Mouse (Mus musculus): ENCODE measurements around the gene Agr3. TPM values are rescaled to one million over a fixed set of nuclear protein-coding genes. Genes with fewer than 3 reads are reported as not detected.

The Agr3 gene
- not detected for total RNA-seq (2021)
- long read RNA-seq, experiment 1, result 0 reads
- long read RNA-seq, experiment 2, result 0 reads

DNA sequence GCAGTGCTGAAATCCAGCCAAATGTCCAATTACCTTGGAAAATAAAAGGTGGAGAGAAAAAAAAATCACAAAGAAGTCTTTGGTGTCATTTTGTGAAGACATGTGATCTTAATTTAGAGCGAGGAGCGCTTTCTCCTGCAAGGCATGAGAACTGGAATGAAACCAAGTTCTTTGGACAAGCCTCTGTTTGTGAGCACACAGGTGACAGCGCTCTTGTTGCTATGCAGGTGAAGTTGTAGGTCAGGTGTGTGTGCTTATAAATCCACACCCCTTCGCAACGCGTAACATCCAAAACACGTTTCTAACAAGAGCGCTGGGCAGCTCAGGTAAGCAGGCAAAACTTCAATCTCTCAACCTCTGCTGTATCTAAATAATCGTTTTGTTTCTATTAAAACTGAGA is at the start of gene Agr3:
Agr3 (plus strand) TSS at position 219 of the 400 bp plus-strand sequence.
- intact Hi-C loops (cut with DNase I; ENCODE audit: low total_unique reads), result no loop called here

DNA sequence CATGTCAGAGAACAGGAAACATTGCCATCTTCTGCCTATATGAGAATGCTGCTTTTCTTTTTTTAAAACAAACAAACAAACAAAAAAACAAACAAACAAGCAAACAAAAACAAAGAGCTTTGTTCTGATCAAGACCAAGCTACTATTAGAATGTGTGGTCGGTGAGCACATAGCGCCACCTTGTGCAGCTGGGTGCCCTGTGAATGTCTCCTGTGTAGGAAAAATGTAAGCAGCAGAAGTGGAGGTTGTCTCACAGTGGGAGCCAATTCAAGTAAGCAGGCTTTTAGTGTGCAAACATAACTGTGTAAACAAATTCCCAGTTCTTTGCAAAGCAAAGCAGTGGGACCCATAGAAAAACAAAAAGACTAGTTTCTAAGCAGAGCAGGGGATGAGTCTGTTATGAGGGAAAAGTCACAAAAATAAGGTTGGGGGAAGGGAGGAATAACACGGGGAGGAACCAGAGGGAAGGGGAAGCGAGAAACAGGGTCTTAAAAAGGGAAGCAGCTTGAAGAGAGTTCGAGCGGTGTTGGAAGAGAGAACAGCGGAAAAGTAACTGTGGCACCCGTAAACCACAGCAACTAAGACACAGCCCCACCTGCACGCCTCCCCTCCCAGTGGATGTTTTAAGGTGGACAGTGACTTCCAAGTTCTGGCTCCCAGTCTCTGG is 40.4 kb upstream of the Agr3 start:
- intact Hi-C loops (cut with DNase I; ENCODE audit: low total_unique reads), result no loop called here
- DNase-seq, result peak; percentile 26

More for the DNA sequence above, at the start of gene Agr3:
- no peak for DNase-seq

DNA sequence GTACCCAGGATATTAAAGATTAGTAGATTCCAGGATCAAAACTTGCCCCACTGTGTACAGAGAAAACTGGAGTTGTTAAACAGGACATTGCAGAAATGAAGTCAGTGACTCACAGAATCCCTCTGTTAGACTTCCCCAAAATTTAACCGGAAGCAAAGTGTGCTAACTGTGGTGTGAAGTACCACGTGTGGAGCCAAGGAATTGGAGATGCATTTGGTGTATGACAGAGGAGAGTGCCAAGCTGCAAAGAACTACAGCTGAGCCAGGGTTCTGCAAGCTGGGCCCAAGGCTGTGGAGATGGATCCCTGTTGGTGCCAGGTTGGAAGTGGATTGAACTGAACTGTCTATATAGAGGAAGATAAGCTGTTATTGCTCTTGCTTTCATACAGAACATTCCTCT is 36.0 kb upstream of the Agr3 start:
- no peak for DNase-seq
- intact Hi-C loops (cut with DNase I; ENCODE audit: low total_unique reads), result no loop called here

DNA sequence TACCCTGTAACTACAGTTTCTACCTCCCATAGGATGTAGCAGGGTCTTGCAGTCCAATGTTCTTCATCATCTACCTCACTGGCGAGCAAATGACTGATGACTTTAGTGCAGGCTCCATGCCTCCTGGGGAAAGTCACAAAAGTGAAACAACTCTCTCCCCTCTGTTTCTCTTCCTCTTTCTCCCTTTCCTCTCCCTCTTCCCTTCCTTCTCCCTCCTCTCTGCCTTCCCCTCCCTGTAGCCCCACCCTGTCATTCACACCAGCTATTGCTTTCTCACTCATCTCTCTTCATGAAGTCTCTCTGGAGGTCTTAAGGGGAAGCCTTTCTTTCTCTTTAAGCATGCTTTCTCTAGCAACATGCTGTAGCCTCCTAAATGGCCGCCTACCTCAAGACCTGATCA is 34.7 kb upstream of the Agr3 start:
- intact Hi-C loops (cut with DNase I; ENCODE audit: low total_unique reads), result loop anchor here (10.0 kb wide), 1 partner anchor 774 kb away; no protein-coding TSS in a partner anchor
- DNase-seq, result no peak

DNA sequence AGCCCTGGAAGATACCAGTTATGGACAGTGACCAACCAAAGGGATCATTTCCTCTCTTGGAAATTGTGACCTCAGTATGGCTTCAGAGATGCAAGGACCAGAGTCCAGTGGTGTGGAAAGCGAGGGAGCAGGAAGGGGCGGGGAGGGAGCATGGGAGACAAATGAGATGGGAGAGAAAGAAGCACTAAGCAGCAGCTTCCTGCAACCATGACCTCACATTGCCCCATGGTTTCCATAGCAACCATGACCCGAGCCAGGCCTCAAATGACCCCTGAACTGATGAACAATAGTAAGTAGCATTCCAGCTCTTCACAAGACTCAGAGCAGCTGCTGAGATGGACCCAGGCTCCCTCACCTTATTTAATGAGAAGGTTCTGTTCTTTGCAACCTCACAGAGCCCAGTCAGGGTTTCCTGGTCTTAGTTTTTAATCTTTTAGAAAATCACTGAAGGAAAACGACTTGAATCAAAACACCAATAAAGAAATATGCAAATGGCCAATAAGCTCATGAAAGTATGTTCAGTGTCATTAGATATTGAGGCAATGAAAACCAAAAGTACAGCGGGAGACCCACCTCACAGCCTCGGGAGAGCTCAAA is 31.0 kb upstream of the Agr3 start:
- intact Hi-C loops (cut with DNase I; ENCODE audit: low total_unique reads), result loop anchor here (10.0 kb wide), 1 partner anchor 770 kb away; no protein-coding TSS in a partner anchor
- peak; percentile 10 for DNase-seq

DNA sequence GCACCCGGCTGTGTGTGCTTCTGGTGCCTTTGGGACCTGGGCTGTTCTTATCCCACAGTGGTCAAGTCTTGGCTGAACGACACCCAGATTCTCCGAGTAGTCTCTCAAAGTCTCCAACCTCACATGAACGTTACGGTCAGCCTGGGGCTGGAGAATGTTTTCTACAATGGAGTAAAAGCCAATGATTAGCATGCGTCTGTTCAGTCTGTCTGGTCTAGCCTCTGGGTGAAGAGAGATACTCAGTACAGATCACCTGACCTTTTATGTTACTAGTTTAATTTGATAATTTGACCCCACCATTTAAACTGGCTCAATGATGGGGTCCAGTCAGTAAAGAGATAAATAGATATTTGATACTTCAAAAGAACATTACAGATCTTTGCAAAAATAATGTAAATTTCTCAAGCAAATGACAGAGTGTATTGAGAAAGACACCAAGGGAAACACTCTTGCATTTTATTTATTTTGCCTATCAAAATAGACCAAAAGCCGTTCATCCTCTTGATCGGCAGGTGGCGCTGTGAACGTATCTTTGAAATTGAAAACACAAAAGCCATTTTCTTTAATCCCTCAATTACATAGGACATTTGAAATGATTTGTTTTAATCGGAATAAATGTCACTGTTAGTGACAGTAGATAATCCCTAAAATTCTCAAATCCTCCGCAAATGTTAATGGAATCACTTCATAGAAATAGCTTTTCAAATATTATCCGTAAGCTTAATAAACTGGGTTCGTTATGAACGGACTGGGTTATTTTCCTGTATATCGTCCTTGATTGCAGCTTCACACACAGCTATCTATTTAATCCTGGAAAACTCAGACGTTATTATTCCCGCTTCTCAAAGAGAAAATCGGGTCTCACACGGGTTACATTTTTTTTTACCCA is 29.3 kb upstream of the Agr3 start:
- DNase-seq, result peak; percentile 25
- intact Hi-C loops (cut with DNase I; ENCODE audit: low total_unique reads), result loop anchor here (5.0 to 10.0 kb wide), 2 partner anchors 101 to 769 kb away; no protein-coding TSS in a partner anchor

DNA sequence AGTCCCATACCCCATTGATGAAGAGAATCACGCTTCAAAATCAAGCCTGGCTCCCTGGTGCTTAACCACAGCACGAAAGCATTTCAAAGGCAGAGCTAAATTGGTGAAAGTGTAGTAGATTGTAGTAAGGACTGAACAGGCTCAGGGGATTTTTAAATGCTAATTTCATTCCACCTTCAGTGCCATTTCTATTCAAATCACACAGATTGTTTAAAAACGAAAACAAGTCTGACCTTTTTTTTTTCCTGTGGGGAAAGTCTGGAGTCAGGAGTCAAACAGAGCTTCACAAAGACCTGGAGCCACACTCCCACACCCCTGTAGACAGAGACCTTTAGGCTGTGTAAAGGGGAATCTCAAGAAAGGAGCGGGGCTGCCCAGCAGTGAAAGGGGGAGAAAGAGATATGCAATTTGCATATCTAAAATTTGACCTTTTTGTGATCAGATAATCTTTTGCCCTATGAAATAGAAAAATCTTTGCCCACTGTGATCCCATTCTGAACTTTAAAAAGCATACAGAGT is 28.6 kb upstream of the Agr3 start:
- intact Hi-C loops (cut with DNase I; ENCODE audit: low total_unique reads), result loop anchor here (5.0 to 10.0 kb wide), 2 partner anchors 100 to 768 kb away; no protein-coding TSS in a partner anchor
- DNase-seq, result no peak

DNA sequence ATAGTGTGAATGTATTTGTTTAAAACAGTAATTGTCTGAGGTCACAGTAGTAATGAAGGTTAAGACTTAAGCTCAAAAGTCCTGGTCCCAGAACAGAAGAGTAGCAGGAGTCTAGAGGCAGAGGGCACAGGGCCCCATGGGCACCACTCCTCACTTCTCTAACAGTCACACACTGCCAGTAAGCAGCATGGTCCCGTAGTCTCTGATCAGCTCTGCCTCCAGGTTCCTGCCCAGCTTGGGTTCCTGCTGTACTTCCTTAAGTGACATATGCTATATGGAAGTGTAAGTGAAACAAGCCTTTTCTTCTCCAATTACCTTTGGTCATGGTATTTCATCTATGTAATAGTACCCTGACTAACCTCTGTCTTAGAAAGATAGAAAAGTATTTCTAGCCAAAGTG is 14.8 kb upstream of the Agr3 start:
- no peak for DNase-seq
- intact Hi-C loops (cut with DNase I; ENCODE audit: low total_unique reads), result no loop called here

DNA sequence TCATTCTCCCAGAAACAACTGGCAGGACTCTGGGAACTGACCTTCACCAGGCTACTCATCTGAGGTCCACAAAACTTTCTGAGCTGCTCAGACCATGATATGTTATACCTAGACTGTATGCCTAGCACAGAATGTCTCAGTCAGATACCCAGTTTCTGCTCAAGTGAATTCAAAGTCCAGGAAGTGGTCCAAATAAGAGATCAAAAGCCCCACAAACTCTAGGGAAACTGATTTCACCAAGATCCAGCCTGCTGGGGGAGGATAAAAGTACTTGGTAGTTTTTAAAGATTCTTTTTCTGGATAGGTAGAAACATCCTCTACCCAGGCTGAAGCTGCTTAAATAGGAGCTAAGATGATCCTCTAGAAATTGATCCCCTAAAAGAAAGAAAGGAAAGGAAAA is 9.6 kb upstream of the Agr3 start:
- DNase-seq, result no peak

DNA sequence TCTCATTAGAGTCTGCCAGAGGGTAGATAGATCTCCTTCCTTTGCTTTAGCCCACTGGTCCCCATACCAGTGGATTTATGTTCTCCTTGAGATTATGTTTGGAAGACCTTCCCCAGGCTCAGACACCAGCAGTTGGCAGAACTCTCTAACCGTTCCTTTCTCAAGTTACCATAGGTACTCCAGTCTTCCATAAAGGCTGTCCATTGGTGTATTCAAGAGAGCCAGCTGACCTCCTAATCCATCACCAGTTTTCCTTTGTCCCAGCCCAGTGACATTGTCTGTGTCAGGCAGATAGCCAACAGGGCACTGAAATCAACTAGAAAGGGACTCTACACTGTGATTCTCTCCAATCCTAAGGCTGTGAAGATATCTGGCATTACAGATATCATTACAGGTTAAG is 9.0 kb upstream of the Agr3 start:
- intact Hi-C loops (cut with DNase I; ENCODE audit: low total_unique reads), result no loop called here
- no peak for DNase-seq

More for the DNA sequence above, 9.6 kb upstream of the Agr3 start:
- intact Hi-C loops (cut with DNase I; ENCODE audit: low total_unique reads), result no loop called here

DNA sequence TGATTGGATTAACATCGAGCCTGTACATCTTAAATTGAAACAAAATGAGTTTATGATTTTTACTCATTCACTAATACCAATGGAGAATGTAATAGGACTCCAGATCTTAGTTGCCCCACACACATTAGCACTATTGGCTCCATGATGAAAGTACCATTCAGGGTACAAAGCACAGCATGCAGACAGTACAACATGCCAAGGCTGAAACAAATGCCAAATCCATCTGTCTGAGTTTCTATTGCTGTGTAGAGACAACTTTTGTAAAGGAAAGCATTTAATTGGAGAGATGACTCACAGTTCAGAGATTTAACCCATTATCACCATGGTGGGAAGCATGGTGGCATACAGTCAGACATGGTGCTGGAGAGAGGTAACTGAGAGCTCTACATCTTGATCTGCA is 7.4 kb upstream of the Agr3 start:
- intact Hi-C loops (cut with DNase I; ENCODE audit: low total_unique reads), result no loop called here
- no peak for DNase-seq

DNA sequence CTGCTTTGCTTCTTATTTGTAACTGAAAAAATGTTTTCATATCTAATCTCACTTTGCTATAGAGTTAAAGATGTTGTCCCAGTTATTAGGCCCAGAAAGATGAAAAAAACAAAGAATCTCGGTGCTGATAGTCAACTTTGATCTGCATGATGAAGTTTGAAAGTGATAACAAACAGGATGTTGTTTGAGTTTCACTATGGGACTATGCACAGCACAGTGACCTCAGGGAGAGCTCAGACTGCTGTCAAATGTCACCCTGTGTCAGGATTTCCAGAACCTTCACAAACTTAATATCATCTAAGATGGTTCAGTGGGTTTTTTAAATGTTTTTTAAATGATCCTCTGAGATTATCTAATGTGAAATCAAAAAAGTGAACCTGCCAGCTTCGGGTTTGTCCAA is 2.4 kb downstream of the Agr3 start:
- intact Hi-C loops (cut with DNase I; ENCODE audit: low total_unique reads), result no loop called here
- no peak for DNase-seq

DNA sequence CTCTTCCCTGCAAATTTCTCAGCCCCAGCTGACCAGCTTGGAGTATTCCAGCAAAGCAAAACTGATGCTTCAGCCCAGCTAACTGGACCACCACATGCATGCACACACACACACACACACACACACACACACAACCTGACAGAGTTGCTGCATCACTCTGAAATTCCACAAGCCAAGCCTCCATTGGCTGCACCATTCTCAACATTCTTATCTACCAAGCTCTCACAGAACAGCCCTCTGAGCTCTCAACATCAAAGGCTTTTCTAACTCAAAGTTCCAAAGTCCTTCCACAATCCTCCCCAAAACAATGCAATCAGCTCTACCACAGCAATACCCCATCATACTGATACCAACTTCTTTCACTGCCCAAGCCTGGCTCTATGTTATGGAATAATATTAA is 7.4 kb downstream of the Agr3 start:
- DNase-seq, result no peak
- intact Hi-C loops (cut with DNase I; ENCODE audit: low total_unique reads), result no loop called here

DNA sequence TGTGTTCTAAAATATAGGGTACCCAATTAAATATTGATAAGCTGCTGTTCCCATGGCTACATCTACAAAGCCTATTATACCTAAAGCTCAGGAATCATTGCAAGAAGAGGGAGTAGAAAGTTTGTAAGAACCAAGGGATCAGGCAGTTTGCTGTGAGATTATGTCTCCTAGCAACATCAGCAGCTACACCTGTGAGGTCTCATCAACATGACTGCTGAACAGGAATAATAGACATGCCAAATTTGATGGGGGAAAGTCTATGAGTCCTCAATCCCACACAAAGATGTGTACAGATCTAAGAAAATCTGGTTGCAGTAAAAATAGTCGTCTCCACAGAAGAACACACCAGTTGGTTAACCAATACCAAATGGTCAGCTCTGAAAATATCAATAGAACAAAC is 26.3 kb downstream of the Agr3 start:
- intact Hi-C loops (cut with DNase I; ENCODE audit: low total_unique reads), result no loop called here
- no peak for DNase-seq

DNA sequence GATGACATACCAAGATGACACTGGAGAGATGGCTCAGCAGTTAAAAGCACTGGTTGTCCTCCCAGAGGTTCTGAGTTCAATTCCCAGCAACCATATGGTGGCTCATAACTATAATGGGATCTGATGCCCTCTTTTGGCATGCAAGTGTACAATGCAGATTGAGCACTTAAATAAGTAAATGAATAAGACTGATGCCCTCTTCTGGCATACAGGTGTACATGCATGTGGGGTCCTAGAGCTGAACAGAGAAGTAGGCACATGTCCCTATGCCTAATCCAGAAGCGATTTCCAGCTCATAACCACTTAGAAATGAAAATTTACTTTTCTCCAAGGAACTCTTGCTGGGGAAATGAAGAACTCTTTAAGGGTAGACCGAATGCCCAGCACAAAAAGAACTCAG is 31.8 kb downstream of the Agr3 start:
- DNase-seq, result no peak
- intact Hi-C loops (cut with DNase I; ENCODE audit: low total_unique reads), result no loop called here

DNA sequence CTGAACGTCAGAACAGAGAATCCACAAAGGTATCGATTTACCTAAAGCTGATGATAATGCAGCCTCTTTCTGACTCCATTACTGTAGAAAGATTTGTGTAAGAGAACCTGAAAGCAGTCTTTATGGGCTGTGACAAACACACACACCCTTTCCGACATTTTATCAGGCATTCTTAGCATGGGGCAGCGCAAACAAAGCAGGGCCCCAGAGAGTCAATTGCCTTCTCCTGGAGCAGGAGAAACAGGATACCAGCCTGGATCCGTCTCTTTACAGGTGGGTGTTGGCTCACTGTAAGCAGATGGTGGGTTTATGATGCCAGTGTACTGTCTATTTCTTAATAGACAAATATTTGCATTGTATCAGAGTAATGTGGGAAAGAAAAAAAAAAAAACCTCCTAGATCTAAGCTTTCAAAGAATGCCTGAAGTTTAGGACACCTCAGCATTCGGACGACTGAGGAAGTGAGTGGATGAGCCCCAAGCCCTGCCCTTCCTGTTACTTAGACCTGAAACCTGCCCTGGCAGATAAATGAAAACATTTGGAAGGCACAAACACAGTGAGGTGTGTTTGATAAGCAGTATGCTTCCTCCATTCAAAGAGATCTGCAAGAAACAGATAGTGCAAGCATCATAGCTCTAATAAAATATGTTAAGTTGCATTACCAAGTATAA is 40.8 kb downstream of the Agr3 start:
- intact Hi-C loops (cut with DNase I; ENCODE audit: low total_unique reads), result no loop called here
- DNase-seq, result no peak

DNA sequence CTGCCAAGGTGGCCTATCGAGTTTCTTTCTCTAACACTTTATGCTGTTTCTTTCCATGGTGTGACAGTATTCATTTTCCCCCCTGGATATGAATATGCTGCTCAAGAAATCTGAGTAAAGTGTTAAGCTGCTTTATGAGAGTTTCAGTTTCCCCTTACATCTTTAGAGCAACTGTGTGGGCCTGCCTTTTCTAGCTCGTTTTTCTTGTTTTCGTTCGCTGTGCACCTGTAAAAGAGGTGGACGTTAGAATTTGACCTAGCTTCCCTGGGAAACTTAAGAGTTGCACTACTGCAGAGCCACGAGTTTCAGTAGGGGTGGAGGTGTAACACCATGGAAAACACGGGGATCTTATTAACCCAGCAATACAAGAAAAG is 41.3 kb downstream of the Agr3 start:
- no peak for DNase-seq
- intact Hi-C loops (cut with DNase I; ENCODE audit: low total_unique reads), result no loop called here

DNA sequence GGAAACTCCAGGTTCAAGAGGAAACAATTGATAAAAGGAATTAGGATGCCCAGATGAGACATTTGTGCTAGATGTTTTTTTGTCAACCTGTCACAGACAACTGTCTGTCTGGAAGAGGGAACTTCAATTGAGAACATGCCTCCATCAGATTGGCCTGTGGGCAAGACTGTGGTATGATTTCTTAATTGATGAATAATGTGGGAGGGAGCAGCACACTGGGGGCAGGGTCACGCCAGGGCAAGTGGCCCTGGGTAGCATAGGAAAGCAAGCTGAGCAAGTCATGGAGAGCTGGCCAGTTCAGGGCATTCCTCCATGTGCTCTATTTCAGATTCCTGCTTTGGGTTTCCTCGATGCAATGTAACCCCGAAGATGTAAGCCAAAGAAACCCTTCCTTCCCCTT is 50.5 kb downstream of the Agr3 start:
- DNase-seq, result no peak
- intact Hi-C loops (cut with DNase I; ENCODE audit: low total_unique reads), result no loop called here

DNA sequence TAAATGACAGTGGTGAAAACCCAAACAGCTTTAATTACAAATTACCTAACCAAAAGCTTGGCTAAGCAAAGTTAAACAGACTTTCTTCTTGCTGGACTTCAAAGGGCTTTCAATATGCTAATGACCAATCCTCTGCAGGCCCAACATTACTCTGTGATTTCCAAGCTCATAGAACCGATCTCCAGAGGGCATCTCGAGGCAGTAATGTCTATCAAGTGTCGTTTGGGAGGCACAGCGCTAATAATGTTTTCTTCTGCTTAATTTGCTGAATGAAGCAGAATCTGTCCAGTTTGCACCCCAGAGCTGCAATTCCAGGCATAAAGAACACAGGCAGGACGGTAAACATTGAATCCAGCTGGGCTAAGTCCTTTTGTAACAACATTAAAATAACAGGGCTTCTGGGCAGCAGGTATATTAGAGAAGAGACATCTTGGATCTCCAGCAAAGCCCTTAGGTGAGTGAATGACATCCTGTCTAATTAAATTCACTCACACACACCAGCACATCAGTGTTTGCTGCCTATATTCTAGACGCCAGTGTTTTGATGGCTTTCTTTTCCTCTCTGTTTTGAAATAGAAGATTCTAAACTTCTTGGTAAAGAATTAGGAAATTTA is 52.3 kb downstream of the Agr3 start:
- no peak for DNase-seq
- intact Hi-C loops (cut with DNase I; ENCODE audit: low total_unique reads), result no loop called here
